Mouse (Mus musculus): ENCODE measurements around the gene Alox15.

DNA sequence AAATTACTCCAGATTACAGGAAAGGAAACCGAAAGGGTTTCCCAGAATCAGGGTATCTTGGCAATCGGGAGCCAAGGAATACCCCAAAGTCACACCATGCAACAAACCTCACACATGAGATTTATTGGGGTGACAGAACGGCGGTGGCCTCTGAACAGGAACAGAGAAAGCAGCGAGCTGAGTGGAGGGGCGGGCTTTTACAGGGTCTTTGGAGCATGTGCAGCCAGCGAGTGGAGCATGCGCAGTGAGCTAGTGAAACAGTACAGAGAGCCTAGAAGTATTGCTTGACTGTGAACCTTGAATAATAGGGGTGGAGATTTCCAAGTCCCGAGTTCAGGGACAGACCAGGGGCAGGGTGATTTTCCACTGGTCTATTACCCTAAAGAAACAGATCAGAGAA lies 3.2 kb downstream of the Alox15 start:
- TF ChIP-seq CTCF (IDR thresholded peaks at IDR 0.05; ENCODE audit: low read depth) (no peak), EP300 (IDR thresholded peaks at IDR 0.05; ENCODE audit: low read depth) (no peak)

Data from liver, postnatal 0 days (tissue).